In the genomic region with DNA sequence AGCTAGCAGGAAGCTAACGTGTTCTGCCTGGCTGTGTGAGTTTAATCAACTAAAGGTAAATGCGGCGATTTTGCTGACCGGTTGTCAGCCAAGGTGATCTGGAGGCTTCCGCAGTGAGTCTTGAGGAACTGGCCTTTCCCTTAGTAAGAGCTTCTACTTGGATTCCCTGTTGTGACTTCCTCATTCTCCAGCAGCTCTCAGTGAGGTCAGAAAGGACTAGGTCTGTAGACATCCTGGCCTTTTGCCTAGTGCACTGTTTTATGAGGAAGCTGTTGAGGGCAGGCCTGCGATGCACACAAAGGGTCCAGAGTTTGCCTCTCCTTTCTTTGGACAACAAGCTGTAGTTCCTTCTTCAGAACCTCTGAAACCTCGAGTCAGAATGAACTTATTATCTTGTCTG, we compare ENCODE assay signal across 11 mouse cellular contexts. TPM values are rescaled to one million over a fixed set of nuclear protein-coding genes. Genes with fewer than 3 reads are reported as not detected.
DNase-seq lines count a peak whose midpoint lies in the region; ATAC-seq and TF ChIP-seq lines count a peak whose summit lies in the region.
"Had no signal": no experiment of that assay in that cellular context is flagged by ENCODE, and none has a peak within 500 bp of the region (broad histone marks: within the 10 kb centered on the region; RNA-seq: fewer than 3 reads in every experiment).

No protein-coding gene starts in this region.

- no peak overlapping the region for H3K4me3 ChIP-seq in kidney, adult 2 months (ENCODE audit: insufficient read depth, low read depth, low read length)
- no peak overlapping the region for H3K4me3 ChIP-seq in lung, embryonic 14.5 days (ENCODE audit: low read depth, low read length)
- H3K4me3 ChIP-seq: forebrain, embryonic 15.5 days; liver, embryonic 13.5 days had no signal

- H3K36me3 ChIP-seq in kidney, adult 2 months (ENCODE audit: control insufficient read depth, insufficient read depth, low read length) = peaks cover 1% of the 10 kb centered on the region; the same call in 1 of the 2 replicates
- H3K36me3 ChIP-seq in lung, embryonic 14.5 days (ENCODE audit: insufficient read depth) = no peaks in the 10 kb centered on the region

- no peak overlapping the region for H3K27ac ChIP-seq in kidney, adult 2 months (ENCODE audit: insufficient read depth, low read depth, low read length)
- H3K27ac ChIP-seq in lung, embryonic 14.5 days (ENCODE audit: low read depth) = 0 out of 2 replicates have a peak overlapping the region, but pooled peaks have one; percentile 77
- H3K27ac ChIP-seq: forebrain, embryonic 15.5 days had no signal

- no peak overlapping the region for H3K9ac ChIP-seq in lung, embryonic 14.5 days
- H3K9ac ChIP-seq: forebrain, embryonic 15.5 days; liver, embryonic 13.5 days had no signal

- H3K4me1 ChIP-seq in kidney, adult 2 months (ENCODE audit: control insufficient read depth, insufficient read depth, low read length) = no peaks in the 10 kb centered on the region; the same call in 1 of the 2 replicates
- peaks cover 12% of the 10 kb centered on the region for H3K4me1 ChIP-seq in lung, embryonic 14.5 days (ENCODE audit: insufficient read depth)

- 62% methylated on average over 7 of the region's 7 CpGs for WGBS in kidney, adult 2 months
- WGBS in lung, embryonic 14.5 days = 77% methylated on average over 7 of the region's 7 CpGs

- H3K4me2 ChIP-seq in lung, embryonic 14.5 days = no peak overlapping the region
- H3K4me2 ChIP-seq: liver, embryonic 13.5 days had no signal

- H3K9me3 ChIP-seq in lung, embryonic 14.5 days (ENCODE audit: low read depth, low read length) = no peaks in the 10 kb centered on the region
- H3K9me3 ChIP-seq: forebrain, embryonic 15.5 days; liver, embryonic 13.5 days had no signal

- H3K27me3 ChIP-seq in kidney, adult 2 months (replicated peaks; ENCODE audit: control insufficient read depth, insufficient read depth, low read length) = no peaks in the 10 kb centered on the region
- H3K27me3 ChIP-seq in lung, embryonic 14.5 days (ENCODE audit: insufficient read depth, low read length) = no peaks in the 10 kb centered on the region
- H3K27me3 ChIP-seq: CH12.LX; forebrain, embryonic 15.5 days had no signal

- no peak for TF ChIP-seq CTCF in kidney, adult 2 months (conservative IDR thresholded peaks at IDR 0.05; ENCODE audit: insufficient read depth, insufficient read length, low read depth, low read length)
- TF ChIP-seq CTCF in lung, embryonic 14.5 days (IDR thresholded peaks at IDR 0.05; ENCODE audit: low read depth) = no peak

- no peak for TF ChIP-seq POLR2A in kidney, adult 2 months (IDR thresholded peaks at IDR 0.05; ENCODE audit: low read depth, low read length)

- DNase-seq in kidney, adult 2 months = peak; percentile 46
- no peak for DNase-seq in kidney, adult 11 months
- peak; percentile 25 to 48 for DNase-seq in urinary bladder, postnatal 36 days (ENCODE audit: low spot score in 2 of 2)
- no peak for DNase-seq in urinary bladder, adult 18-20 months (ENCODE audit: low spot score in 2 of 2)
- peak; percentile 45 for DNase-seq in lung, embryonic 14.5 days
- DNase-seq in cerebellum, postnatal 14 days = no peak
- no peak for DNase-seq in embryo, embryonic 10 days (ENCODE audit: low spot score)
- DNase-seq in embryo, embryonic 10.5 days (ENCODE audit: low spot score) = no peak
- DNase-seq: liver, embryonic 13.5 days had no signal

- ATAC-seq in lung, embryonic 14.5 days (ENCODE audit: insufficient read depth) = no peak
- ATAC-seq: forebrain, embryonic 15.5 days had no signal

RNA-seq across cellular contexts. Expression of a gene that starts 3.2 kb away (rescaled TPM):
- 41.3 and 45.1 TPM in 2 replicates for polyA plus RNA-seq in kidney, adult 2 months (2012; rRNA removed)
- polyA plus RNA-seq in lung, embryonic 14.5 days (2014; fragmentation: Nextera tagmentation; extraction: Ambion mirVana) = 13.4 and 14.0 TPM in 2 replicates

RNA-seq across cellular contexts. Expression of a gene that starts 16.5 kb away (rescaled TPM):
- 6.6 and 7.9 TPM in 2 replicates for polyA plus RNA-seq in kidney, adult 2 months (2012; rRNA removed)
- polyA plus RNA-seq in lung, embryonic 14.5 days (2014; fragmentation: Nextera tagmentation; extraction: Ambion mirVana) = 77.8 and 80.2 TPM in 2 replicates

RNA-seq across cellular contexts. Expression of a gene that starts 45.3 kb away (rescaled TPM):
- polyA plus RNA-seq in kidney, adult 2 months (2012; rRNA removed) = 227 and 313 TPM in 2 replicates
- polyA plus RNA-seq in lung, embryonic 14.5 days (2014; fragmentation: Nextera tagmentation; extraction: Ambion mirVana) = 76.3 and 78.6 TPM in 2 replicates

Comparison
In these comparisons a context has a peak if more than half of its experiments do, and no peak if none do; other contexts are left out.
1. DNase-seq: peak in kidney, adult 2 months (single experiment), urinary bladder, postnatal 36 days (2 of 2) and lung, embryonic 14.5 days (single experiment); none in kidney, adult 11 months (single experiment), urinary bladder, adult 18-20 months (0 of 2), cerebellum, postnatal 14 days (0 of 2), embryo, embryonic 10 days (single experiment) and embryo, embryonic 10.5 days (single experiment).